Mouse (Mus musculus) hindbrain, embryonic 14.5 days (tissue): Measurements from ENCODE around the gene Elovl3. TPM values are rescaled to one million over a fixed set of nuclear protein-coding genes. Genes with fewer than 3 reads are reported as not detected.

ENCODE experiments used
- ATAC-seq: fragments of 200-750 bp; cut with Nextera tagmentation; 2 replicates; pipeline ENCODE4 v1.8.0; 2017; ENCODE audit warnings: moderate number of reproducible peaks, mild to moderate bottlenecking, moderate TSS enrichment, moderate library complexity; ENCODE audit not compliant: low FRiP score
- DNase-seq: peaks from one replicate; pipeline ENCODE4 v3.0.0-alpha.2; 2015; ENCODE audit warnings: low spot score
- H3K27ac ChIP-seq: fragments of 300-500 bp; sonication (generic); 2 replicates; pipeline ENCODE4 v1.5.1; 2014; ENCODE audit warnings: mild to moderate bottlenecking, moderate library complexity
- H3K27me3 ChIP-seq: fragments of 300-500 bp; sonication (generic); 2 replicates; pipeline ENCODE4 v1.6.1; 2014; ENCODE audit warnings: mild to moderate bottlenecking, low read length, mixed read lengths; ENCODE audit not compliant: control insufficient read depth, insufficient read depth
- H3K36me3 ChIP-seq: fragments of 300-500 bp; sonication (generic); replicated peaks from 2 replicates; pipeline ENCODE4 v1.6.1; 2014; ENCODE audit not compliant: control insufficient read depth, insufficient read depth
- H3K4me1 ChIP-seq: fragments of 300-500 bp; sonication (generic); replicated peaks from 2 replicates; pipeline ENCODE4 v1.6.1; 2014; ENCODE audit warnings: antibody characterized with exemption, low read length, mixed read lengths; ENCODE audit not compliant: control insufficient read depth, insufficient read depth
- H3K4me2 ChIP-seq: fragments of 300-500 bp; sonication (generic); replicated peaks from 2 replicates; pipeline ENCODE4 v1.6.1; 2014; ENCODE audit warnings: mild to moderate bottlenecking, moderate library complexity
- H3K4me3 ChIP-seq: fragments of 300-500 bp; sonication (generic); replicated peaks from 2 replicates; pipeline ENCODE4 v1.5.1; 2014; ENCODE audit warnings: mild to moderate bottlenecking, low read length
- H3K9ac ChIP-seq: fragments of 300-500 bp; sonication (generic); 2 replicates; pipeline ENCODE4 v1.6.1; 2014
- H3K9me3 ChIP-seq: fragments of 300-500 bp; sonication (generic); 2 replicates; pipeline ENCODE4 v1.6.1; 2016; ENCODE audit warnings: low read length; ENCODE audit not compliant: control insufficient read depth
- WGBS: fragments of 180-500 bp; shearing (Covaris S2); extraction: QIAGEN DNeasy Blood & Tissue Kit; methylation state at CpG from one replicate; pipeline ENCODE4 v1.1.7; 2014; 5-methylcytosine and 5-hydroxymethylcytosine counted together
- polyA plus RNA-seq: library from polyadenylated mRNA; unstranded; fragments of >200 nt; fragmentation: Nextera tagmentation; extraction: Ambion mirVana; gene quantifications from 2 replicates; pipeline ENCODE4 v1.2.1, GENCODE M21; 2014

The Elovl3 gene
- polyA plus RNA-seq, 1 experiment from 2014 or later = not detected

DNA sequence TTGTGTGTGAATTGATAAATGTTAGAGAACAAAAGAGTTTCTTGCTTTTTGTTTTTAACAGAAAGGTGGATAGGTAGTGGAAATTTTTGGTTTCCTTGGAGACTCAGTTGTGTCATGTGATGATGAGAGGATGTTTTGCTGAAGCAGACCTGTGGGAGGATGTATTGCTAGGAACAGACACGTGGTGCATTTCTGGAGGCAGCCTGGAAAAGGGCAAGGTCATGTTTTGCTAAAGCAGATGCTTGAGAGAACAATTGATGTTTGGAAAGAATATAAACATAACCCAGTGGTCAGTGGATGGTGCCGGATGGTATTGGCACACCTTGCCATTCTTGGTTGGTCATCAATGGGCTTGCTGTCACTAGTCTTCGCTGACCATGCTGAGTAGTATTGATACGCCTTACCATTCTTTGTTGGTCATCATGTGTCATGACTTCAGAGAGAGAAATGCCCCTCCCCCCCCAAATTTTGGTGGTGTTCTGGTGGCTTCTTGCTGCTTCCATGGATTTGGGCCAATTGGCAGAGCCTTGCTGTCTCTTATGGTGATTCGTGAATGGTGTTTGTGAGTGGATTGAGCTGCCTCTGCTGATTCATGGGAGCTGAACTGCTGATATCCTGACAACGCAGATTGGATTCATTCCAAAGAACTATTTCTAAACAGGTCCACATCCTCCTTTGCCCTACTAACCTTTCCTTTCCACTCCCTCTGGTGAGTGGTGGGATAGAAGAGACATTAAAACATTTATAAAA lies 28.1 kb upstream of the Elovl3 start:
- Histone ChIP-seq H3K36me3 (no peaks in the 10 kb centered on the region), H3K27me3 (no peaks in the 10 kb centered on the region), H3K4me2 (no peak overlapping the region), H3K4me1 (no peaks in the 10 kb centered on the region), H3K9me3 (no peaks in the 10 kb centered on the region), H3K9ac (no peak overlapping the region), H3K27ac (no peak overlapping the region), H3K4me3 (no peak overlapping the region)
- no peak for ATAC-seq
- DNase-seq = no peak
- 87% methylated on average over 6 of the region's 6 CpGs for WGBS

DNA sequence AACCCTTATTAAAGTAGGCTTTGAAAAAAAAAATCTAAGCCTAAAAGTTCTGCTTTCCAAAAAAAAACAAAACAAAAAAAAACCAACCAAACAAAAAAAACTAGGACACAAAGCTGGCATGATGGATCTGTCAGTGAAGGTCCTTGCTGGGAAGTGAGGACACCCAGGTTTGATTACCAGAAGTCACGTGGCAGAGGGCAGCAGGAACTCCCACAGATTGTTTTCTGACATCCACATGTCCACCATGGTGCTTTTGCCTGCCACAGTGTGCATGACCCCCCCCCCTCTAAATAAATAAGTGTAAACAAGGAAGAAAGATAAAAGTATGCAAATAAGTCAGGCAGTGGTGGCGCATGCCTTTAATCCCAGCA lies 27.5 kb upstream of the Elovl3 start:
- ATAC-seq (no peak), DNase-seq (no peak)
- no peak overlapping the region for H3K9ac ChIP-seq
- H3K27ac ChIP-seq = no peak overlapping the region
- WGBS = 84% methylated on average over 2 of the region's 2 CpGs
- H3K27me3 ChIP-seq = no peaks in the 10 kb centered on the region
- H3K4me3 ChIP-seq = no peak overlapping the region
- H3K9me3 ChIP-seq = no peaks in the 10 kb centered on the region
- H3K36me3 ChIP-seq = no peaks in the 10 kb centered on the region
- H3K4me2 ChIP-seq = no peak overlapping the region
- H3K4me1 ChIP-seq = no peaks in the 10 kb centered on the region

DNA sequence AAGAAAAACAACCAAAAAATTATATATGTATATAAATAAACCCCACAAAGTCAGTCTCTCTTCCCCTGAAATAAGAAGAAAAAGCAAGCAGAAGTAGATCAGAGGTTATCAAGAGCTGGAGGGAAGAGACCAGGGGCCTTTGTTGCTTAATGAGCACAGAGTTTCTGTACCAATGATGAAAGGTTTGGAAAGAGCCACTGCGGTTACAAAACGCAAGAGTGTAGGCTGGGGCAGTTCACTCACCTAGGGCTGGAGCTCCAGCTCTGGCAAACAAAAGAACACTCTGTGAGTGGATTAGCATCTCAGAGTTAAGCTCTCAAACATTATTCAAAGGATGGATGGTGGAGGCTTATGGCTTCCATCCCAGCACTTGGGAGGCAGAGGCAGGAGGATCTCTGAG lies 21.5 kb upstream of the Elovl3 start:
- WGBS = 84% methylated on average over 2 of the region's 2 CpGs
- Histone ChIP-seq H3K36me3 (no peaks in the 10 kb centered on the region), H3K4me3 (no peak overlapping the region), H3K9me3 (no peaks in the 10 kb centered on the region), H3K4me2 (no peak overlapping the region), H3K4me1 (no peaks in the 10 kb centered on the region), H3K27ac (no peak overlapping the region), H3K27me3 (no peaks in the 10 kb centered on the region), H3K9ac (no peak overlapping the region)
- ATAC-seq (no peak), DNase-seq (no peak)

DNA sequence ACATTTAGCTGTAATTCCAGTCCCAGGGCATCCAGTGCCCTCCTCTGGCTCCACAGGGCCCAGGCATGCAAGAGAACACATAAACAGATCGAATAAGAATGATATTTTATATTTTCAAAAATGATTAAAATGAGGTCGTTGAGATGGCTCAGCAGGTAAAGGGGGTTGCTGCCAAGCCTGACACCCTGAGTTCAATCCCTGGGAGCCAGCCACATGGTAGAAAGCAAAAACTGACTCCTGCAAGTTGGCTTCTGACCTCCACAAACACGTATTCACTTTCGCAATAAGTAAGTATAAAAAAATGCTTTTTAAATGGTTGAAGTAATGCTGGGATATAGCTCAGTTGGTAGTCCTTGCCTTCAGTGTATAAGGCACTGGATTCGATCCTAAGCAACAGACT lies 20.9 kb upstream of the Elovl3 start:
- Histone ChIP-seq H3K4me2 (no peak overlapping the region), H3K9me3 (no peaks in the 10 kb centered on the region), H3K36me3 (no peaks in the 10 kb centered on the region), H3K9ac (no peak overlapping the region), H3K27ac (no peak overlapping the region), H3K4me1 (no peaks in the 10 kb centered on the region), H3K27me3 (no peaks in the 10 kb centered on the region), H3K4me3 (no peak overlapping the region)
- no peak for ATAC-seq
- WGBS = 87% methylated on average over 5 of the region's 5 CpGs
- no peak for DNase-seq

DNA sequence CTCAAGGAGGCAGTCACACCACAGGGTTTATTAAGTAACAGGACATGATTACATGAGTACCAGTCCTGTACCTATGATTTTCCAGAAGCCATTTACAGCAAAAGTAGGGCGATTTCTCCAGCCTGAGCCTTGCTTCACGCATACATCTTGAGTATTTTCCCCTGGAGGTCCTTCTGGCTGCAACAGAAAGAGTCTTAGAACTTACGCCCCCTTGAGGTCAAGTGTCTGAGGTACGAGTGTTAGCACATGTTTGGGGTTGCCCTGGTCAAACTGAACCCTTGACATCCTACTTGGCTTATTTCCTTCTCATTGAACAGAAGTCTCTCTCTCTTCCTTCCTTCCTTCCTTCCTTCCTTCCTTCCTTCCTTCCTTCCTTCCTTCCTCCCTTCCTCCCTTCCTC lies 17.1 kb upstream of the Elovl3 start:
- no peak overlapping the region for H3K4me2 ChIP-seq
- H3K4me3 ChIP-seq = no peak overlapping the region
- no peaks in the 10 kb centered on the region for H3K27me3 ChIP-seq
- no peak for ATAC-seq
- H3K9ac ChIP-seq = no peak overlapping the region
- no peaks in the 10 kb centered on the region for H3K4me1 ChIP-seq
- DNase-seq = no peak
- 66% methylated on average over 4 of the region's 4 CpGs for WGBS
- no peaks in the 10 kb centered on the region for H3K9me3 ChIP-seq
- no peaks in the 10 kb centered on the region for H3K36me3 ChIP-seq
- no peak overlapping the region for H3K27ac ChIP-seq

DNA sequence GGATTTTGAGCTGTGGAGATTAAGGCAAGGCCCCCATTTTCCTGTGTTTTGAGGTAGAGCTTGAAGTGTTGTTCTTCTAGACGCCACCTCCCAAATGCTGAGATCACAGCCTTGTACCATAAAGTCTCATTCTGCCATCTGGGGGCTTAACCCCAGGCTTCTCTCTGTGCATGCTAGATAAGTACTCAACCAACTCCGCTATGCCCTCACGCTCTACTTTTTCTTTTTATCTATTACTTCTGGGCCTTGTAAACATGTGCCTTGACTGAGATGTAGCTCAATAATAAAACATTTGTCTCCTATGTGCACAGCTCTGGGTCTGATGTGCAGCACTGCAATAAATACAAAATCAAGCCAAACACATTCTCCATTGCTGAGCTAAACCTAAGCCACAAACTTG lies 12.2 kb upstream of the Elovl3 start:
- no peak overlapping the region for H3K4me2 ChIP-seq

DNA sequence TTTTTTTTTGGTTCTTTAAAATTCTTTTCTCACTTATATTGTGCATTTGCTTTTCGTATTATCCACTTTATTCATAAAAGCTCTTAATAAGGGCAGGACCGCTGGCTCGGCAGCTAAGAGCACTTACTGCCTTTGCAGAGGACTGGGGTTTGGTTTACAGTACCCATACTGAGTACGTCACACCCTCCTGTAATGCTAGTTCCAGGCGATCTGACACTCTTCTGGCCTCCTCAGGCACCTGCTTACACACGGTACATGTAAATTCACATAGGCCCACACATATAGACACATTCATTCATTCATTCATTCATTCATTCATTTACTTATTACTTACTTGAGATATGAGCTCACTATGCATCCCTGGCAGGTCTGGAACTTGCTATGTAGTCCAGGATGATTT lies 10.8 kb upstream of the Elovl3 start:
- no peak overlapping the region for H3K4me2 ChIP-seq
- H3K27ac ChIP-seq = no peak overlapping the region
- no peaks in the 10 kb centered on the region for H3K36me3 ChIP-seq
- DNase-seq (no peak), ATAC-seq (no peak)
- WGBS = 77% methylated on average over 6 of the region's 6 CpGs
- H3K9ac ChIP-seq = no peak overlapping the region
- no peaks in the 10 kb centered on the region for H3K27me3 ChIP-seq
- no peaks in the 10 kb centered on the region for H3K9me3 ChIP-seq
- H3K4me1 ChIP-seq = no peaks in the 10 kb centered on the region
- H3K4me3 ChIP-seq = no peak overlapping the region

More for the DNA sequence above, 12.2 kb upstream of the Elovl3 start:
- no peaks in the 10 kb centered on the region for H3K9me3 ChIP-seq
- no peak overlapping the region for H3K9ac ChIP-seq
- H3K36me3 ChIP-seq = no peaks in the 10 kb centered on the region
- no peaks in the 10 kb centered on the region for H3K4me1 ChIP-seq
- no peaks in the 10 kb centered on the region for H3K27me3 ChIP-seq
- H3K4me3 ChIP-seq = no peak overlapping the region
- no peak for ATAC-seq
- DNase-seq = no peak
- H3K27ac ChIP-seq = no peak overlapping the region
- WGBS = 92% methylated on average over 3 of the region's 3 CpGs

DNA sequence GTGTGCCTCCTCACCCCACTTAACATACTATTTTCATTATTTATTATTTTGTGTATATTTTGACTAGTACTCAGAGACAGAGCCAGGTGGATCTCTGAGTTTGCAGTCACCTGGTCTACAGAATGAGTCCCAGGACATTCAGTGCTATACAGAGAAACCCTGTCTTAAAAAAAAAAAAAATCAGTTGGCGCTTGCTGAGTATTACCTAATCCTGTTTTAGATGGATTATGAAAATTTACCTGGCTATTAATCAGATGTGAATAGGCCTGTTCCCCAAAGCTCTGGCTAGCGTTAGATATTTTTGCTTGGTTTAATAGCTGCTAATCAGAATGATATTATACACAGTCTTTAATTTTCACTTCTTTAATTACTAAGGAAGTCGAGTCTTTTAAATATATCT lies 7.8 kb upstream of the Elovl3 start:
- no peak for DNase-seq
- H3K9me3 ChIP-seq = no peaks in the 10 kb centered on the region
- 82% methylated on average over 3 of the region's 3 CpGs for WGBS

DNA sequence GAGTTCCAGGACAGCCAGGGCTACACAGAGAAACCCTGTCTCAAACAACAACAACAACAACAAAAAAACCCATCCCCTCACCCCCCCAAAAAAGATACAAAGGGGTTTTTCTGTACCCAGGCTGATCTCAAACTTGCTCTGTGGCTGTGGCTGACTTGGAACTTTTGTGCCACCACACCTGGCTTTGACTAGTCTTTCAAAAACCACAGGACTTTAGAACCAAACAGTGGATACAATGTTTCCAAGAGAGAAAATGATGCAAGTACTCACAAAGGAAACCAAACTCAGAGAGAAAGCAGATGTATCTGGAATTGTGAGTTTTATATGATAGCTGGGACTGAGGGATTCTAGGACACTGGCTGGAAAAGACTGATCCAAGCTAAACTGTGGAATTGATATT lies 7.0 kb upstream of the Elovl3 start:
- no peak overlapping the region for H3K4me3 ChIP-seq
- ATAC-seq (no peak), DNase-seq (no peak)
- H3K36me3 ChIP-seq = no peaks in the 10 kb centered on the region
- H3K9me3 ChIP-seq = no peaks in the 10 kb centered on the region
- H3K9ac ChIP-seq = no peak overlapping the region
- no peak overlapping the region for H3K4me2 ChIP-seq
- H3K27ac ChIP-seq = no peak overlapping the region
- H3K27me3 ChIP-seq = 0 out of 2 replicates have a peak, but pooled peaks cover 6% of the 10 kb centered on the region
- H3K4me1 ChIP-seq = no peaks in the 10 kb centered on the region

More for the DNA sequence above, 7.8 kb upstream of the Elovl3 start:
- no peak for ATAC-seq
- H3K4me2 ChIP-seq = no peak overlapping the region
- no peaks in the 10 kb centered on the region for H3K4me1 ChIP-seq
- H3K4me3 ChIP-seq = no peak overlapping the region
- no peak overlapping the region for H3K27ac ChIP-seq
- no peak overlapping the region for H3K9ac ChIP-seq
- H3K27me3 ChIP-seq = 0 out of 2 replicates have a peak, but pooled peaks cover 6% of the 10 kb centered on the region
- no peaks in the 10 kb centered on the region for H3K36me3 ChIP-seq

DNA sequence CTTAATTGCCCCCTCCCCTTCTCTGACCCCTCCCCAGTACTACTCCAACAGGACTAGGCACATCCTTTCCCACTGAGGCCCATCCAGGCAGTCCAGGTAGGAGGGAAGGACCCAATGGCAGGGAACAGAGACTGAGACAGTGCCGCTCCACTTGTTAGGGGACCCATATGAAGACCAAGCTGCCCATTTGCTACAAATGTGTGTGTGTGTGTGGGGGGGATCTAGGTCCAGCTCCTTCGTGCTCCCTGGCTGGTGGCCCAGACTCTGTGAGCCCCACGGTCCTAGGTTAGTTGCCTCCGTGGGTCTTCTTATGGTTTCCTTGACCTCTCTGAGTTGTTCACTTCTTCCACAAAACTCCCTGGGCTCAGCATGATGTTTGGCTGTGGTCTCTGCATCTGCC lies 5.4 kb upstream of the Elovl3 start:
- Histone ChIP-seq H3K36me3 (no peaks in the 10 kb centered on the region), H3K9ac (no peak overlapping the region), H3K27me3 (peaks cover 18% of the 10 kb centered on the region), H3K4me3 (no peak overlapping the region), H3K27ac (no peak overlapping the region), H3K4me2 (no peak overlapping the region), H3K4me1 (no peaks in the 10 kb centered on the region), H3K9me3 (no peaks in the 10 kb centered on the region)
- 89% methylated on average over 4 of the region's 4 CpGs for WGBS
- ATAC-seq (no peak), DNase-seq (no peak)
